Mouse (Mus musculus) heart, embryonic 11.5 days (tissue): ENCODE data around the gene Sarm1. TPM values are rescaled to one million over a fixed set of nuclear protein-coding genes. Genes with fewer than 3 reads are reported as not detected.

ENCODE experiments used
- ATAC-seq: fragments of 200-750 bp; cut with Nextera tagmentation; replicated peaks from 2 replicates; pipeline ENCODE4 v1.8.0; 2017; ENCODE audit warnings: moderate library complexity; ENCODE audit not compliant: insufficient number of reproducible peaks, low FRiP score, low TSS enrichment
- H3K27ac ChIP-seq: fragments of 300-500 bp; sonication (generic); 2 replicates; pipeline ENCODE4 v1.5.1; 2014; ENCODE audit warnings: mild to moderate bottlenecking, low read depth, low read length
- H3K27me3 ChIP-seq: fragments of 300-500 bp; sonication (generic); 2 replicates; pipeline ENCODE4 v1.6.1; 2014; ENCODE audit warnings: mild to moderate bottlenecking, low read length, mixed read lengths; ENCODE audit not compliant: control insufficient read depth, insufficient read depth
- H3K36me3 ChIP-seq: fragments of 300-500 bp; sonication (generic); 2 replicates; pipeline ENCODE4 v1.6.1; 2014; ENCODE audit warnings: mild to moderate bottlenecking, low read length, moderate library complexity, mixed read lengths; ENCODE audit not compliant: control insufficient read depth, insufficient read depth
- H3K4me1 ChIP-seq: fragments of 300-500 bp; sonication (generic); 2 replicates; pipeline ENCODE4 v1.6.1; 2014; ENCODE audit warnings: low read length; ENCODE audit not compliant: control insufficient read depth, insufficient read depth
- H3K4me2 ChIP-seq: fragments of 300-500 bp; sonication (generic); 2 replicates; pipeline ENCODE4 v1.6.1; 2014; ENCODE audit warnings: mild to moderate bottlenecking, moderate library complexity
- H3K4me3 ChIP-seq: fragments of 300-500 bp; sonication (generic); 2 replicates; pipeline ENCODE4 v1.5.1; 2014; ENCODE audit warnings: low read depth, low read length
- H3K9ac ChIP-seq: fragments of 300-500 bp; sonication (generic); 2 replicates; pipeline ENCODE4 v1.6.1; 2014; ENCODE audit warnings: mild to moderate bottlenecking, low read depth, low read length, moderate library complexity
- H3K9me3 ChIP-seq: fragments of 300-500 bp; sonication (generic); replicated peaks from 2 replicates; pipeline ENCODE4 v1.6.1; 2016; ENCODE audit warnings: low read length; ENCODE audit not compliant: control insufficient read depth
- WGBS: fragments of 180-500 bp; shearing (Covaris S2); extraction: QIAGEN DNeasy Blood & Tissue Kit; methylation state at CpG from one replicate; pipeline ENCODE4 v1.1.7; 2014; ENCODE audit not compliant: insufficient replicate concordance; 5-methylcytosine and 5-hydroxymethylcytosine counted together
- polyA plus RNA-seq: library from polyadenylated mRNA; unstranded; fragments of >200 nt; fragmentation: Nextera tagmentation; extraction: Ambion mirVana; gene quantifications from 2 replicates; pipeline ENCODE4 v1.2.1, GENCODE M21; 2014

Sarm1 gene
- polyA plus RNA-seq, 1 experiment from 2014 or later: 0.39 TPM

- no peak for ATAC-seq
- H3K4me2 ChIP-seq: no peak overlapping the region
- 74% methylated on average over 20 of the region's 20 CpGs for WGBS
- H3K27me3 ChIP-seq: peaks cover 48% of the 10 kb centered on the region
- no peak overlapping the region for H3K27ac ChIP-seq
- no peaks in the 10 kb centered on the region for H3K9me3 ChIP-seq
- no peak overlapping the region for H3K9ac ChIP-seq
- no peak overlapping the region for H3K4me3 ChIP-seq
- H3K4me1 ChIP-seq: peaks cover 9% of the 10 kb centered on the region; the same call in 1 of the 2 replicates
- H3K36me3 ChIP-seq: peaks cover under 1% of the 10 kb centered on the region; the same call in 1 of the 2 replicates
Observed at GRCm38 (mm10) chr11:78501529-78501928, 4.0 kb upstream of the Sarm1 start.

- Histone ChIP-seq H3K9ac (no peak overlapping the region), H3K4me3 (no peak overlapping the region), H3K9me3 (no peaks in the 10 kb centered on the region), H3K27ac (no peak overlapping the region), H3K36me3 (no peaks in the 10 kb centered on the region), H3K27me3 (peaks cover 56% of the 10 kb centered on the region), H3K4me2 (no peak overlapping the region), H3K4me1 (peaks cover 9% of the 10 kb centered on the region; the same call in 1 of the 2 replicates)
- WGBS: 69% methylated on average over 9 of the region's 9 CpGs
- no peak for ATAC-seq
Observed at GRCm38 (mm10) chr11:78500623-78501202, 3.2 kb upstream of the Sarm1 start.

- Histone ChIP-seq H3K27me3 (peaks cover 64% of the 10 kb centered on the region), H3K4me3 (no peak overlapping the region), H3K4me2 (no peak overlapping the region), H3K36me3 (no peaks in the 10 kb centered on the region), H3K4me1 (peaks cover 9% of the 10 kb centered on the region; the same call in 1 of the 2 replicates), H3K27ac (no peak overlapping the region), H3K9me3 (no peaks in the 10 kb centered on the region), H3K9ac (no peak overlapping the region)
- ATAC-seq: no peak
- WGBS: 43% methylated on average over 16 of the region's 16 CpGs
Observed at GRCm38 (mm10) chr11:78499543-78499942, 2.0 kb upstream of the Sarm1 start.

GRCm38 (mm10) chr11:78499004-78499403, 1.4 kb upstream of the Sarm1 start, which contains the start of gene Vtn:
Gene Vtn, plus strand, starts transcription at chr11:78499091.
- no peak within 1 kb of the TSS for H3K9ac ChIP-seq
- H3K4me2 ChIP-seq: peak within 1 kb of the TSS; percentile 93
- peaks cover 9% of the 10 kb centered on the region; the same call in 1 of the 2 replicates for H3K4me1 ChIP-seq
- peaks cover 70% of the 10 kb centered on the region for H3K27me3 ChIP-seq
- ATAC-seq: no peak
- H3K4me3 ChIP-seq: peak within 1 kb of the TSS; percentile 48
- H3K9me3 ChIP-seq: no peaks in the 10 kb centered on the region
- no peaks in the 10 kb centered on the region for H3K36me3 ChIP-seq
- H3K27ac ChIP-seq: no peak within 1 kb of the TSS
- 55% methylated on average over 7 of the region's 7 CpGs for WGBS

GRCm38 (mm10) chr11:78497071-78497541, 448 bp downstream of the Sarm1 start:
- no peaks in the 10 kb centered on the region for H3K9me3 ChIP-seq
- peaks cover 73% of the 10 kb centered on the region for H3K27me3 ChIP-seq
- H3K36me3 ChIP-seq: no peaks in the 10 kb centered on the region
- peak; percentile 40 for ATAC-seq
- H3K9ac ChIP-seq: peak overlapping the region; percentile 12; the same call in 1 of the 2 replicates
- peaks cover 9% of the 10 kb centered on the region; the same call in 1 of the 2 replicates for H3K4me1 ChIP-seq
- H3K27ac ChIP-seq: no peak overlapping the region
- peak overlapping the region; percentile 48 for H3K4me3 ChIP-seq
- H3K4me2 ChIP-seq: peak overlapping the region; percentile 93
- WGBS: under 1% methylated on average over 44 of the region's 44 CpGs

- WGBS: 2% methylated on average over 6 of the region's 6 CpGs
- no peaks in the 10 kb centered on the region for H3K36me3 ChIP-seq
- no peak overlapping the region for H3K4me2 ChIP-seq
- no peaks in the 10 kb centered on the region for H3K9me3 ChIP-seq
- peaks cover 10% of the 10 kb centered on the region for H3K4me1 ChIP-seq
- no peak overlapping the region for H3K4me3 ChIP-seq
- H3K9ac ChIP-seq: no peak overlapping the region
- no peak overlapping the region for H3K27ac ChIP-seq
- no peak for ATAC-seq
- H3K27me3 ChIP-seq: peaks cover 78% of the 10 kb centered on the region
Observed at GRCm38 (mm10) chr11:78495904-78496303, 1.6 kb downstream of the Sarm1 start.

- H3K36me3 ChIP-seq: no peaks in the 10 kb centered on the region
- H3K9me3 ChIP-seq: no peaks in the 10 kb centered on the region
- peak overlapping the region; percentile 54 for H3K4me2 ChIP-seq
- 11% methylated on average over 48 of the region's 48 CpGs for WGBS
- H3K4me1 ChIP-seq: peaks cover 6% of the 10 kb centered on the region
- H3K4me3 ChIP-seq: peak overlapping the region; percentile 28
- no peak overlapping the region for H3K9ac ChIP-seq
- peaks cover 81% of the 10 kb centered on the region for H3K27me3 ChIP-seq
- H3K27ac ChIP-seq: no peak overlapping the region
- ATAC-seq: no peak
Observed at GRCm38 (mm10) chr11:78490781-78491241, 6.7 kb downstream of the Sarm1 start.

- Histone ChIP-seq H3K4me2 (no peak overlapping the region), H3K9ac (no peak overlapping the region)
- 3% methylated on average over 8 of the region's 8 CpGs for WGBS
Observed at GRCm38 (mm10) chr11:78488168-78488567, 9.4 kb downstream of the Sarm1 start.

GRCm38 (mm10) chr11:78483639-78484038, 13.9 kb downstream of the Sarm1 start:
- H3K9me3 ChIP-seq: no peaks in the 10 kb centered on the region
- no peak overlapping the region for H3K4me3 ChIP-seq
- H3K27me3 ChIP-seq: peaks cover 53% of the 10 kb centered on the region
- H3K4me2 ChIP-seq: no peak overlapping the region
- no peaks in the 10 kb centered on the region for H3K4me1 ChIP-seq
- no peaks in the 10 kb centered on the region for H3K36me3 ChIP-seq
- no peak for ATAC-seq
- H3K27ac ChIP-seq: no peak overlapping the region
- H3K9ac ChIP-seq: no peak overlapping the region
- 43% methylated on average over 7 of the region's 7 CpGs for WGBS

More at GRCm38 (mm10) chr11:78488168-78488567, 9.4 kb downstream of the Sarm1 start:
- no peak overlapping the region for H3K27ac ChIP-seq
- no peaks in the 10 kb centered on the region for H3K36me3 ChIP-seq
- no peak for ATAC-seq
- H3K4me3 ChIP-seq: no peak overlapping the region
- peaks cover 6% of the 10 kb centered on the region for H3K4me1 ChIP-seq
- H3K9me3 ChIP-seq: no peaks in the 10 kb centered on the region
- H3K27me3 ChIP-seq: peaks cover 80% of the 10 kb centered on the region
